Mouse (Mus musculus): ENCODE data around the gene 4930438A08Rik.
"Not testable (repeated sequence)": the region's sequence is repeated elsewhere in the genome, so short reads cannot be mapped to it uniquely, and the experiment has no call there.

DNA sequence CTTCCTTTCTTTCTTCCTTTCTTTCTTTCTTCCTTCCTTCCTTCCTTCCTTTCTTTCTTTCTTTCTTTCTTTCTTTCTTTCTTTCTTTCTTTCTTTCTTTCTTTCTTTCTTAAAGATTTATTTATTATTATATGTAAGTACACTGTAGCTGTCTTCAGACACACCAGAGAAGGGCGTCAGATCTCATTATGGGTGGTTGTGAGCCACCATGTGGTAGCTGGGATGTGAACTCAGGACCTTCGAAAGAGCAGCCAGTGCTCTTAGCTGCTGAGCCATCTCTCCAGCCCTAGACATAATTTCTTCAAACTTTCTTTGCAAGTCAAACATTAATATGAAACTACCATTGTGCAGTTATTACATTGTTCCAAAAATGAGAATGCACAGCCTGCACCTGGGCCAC, 49.7 kb upstream of the 4930438A08Rik start:
- TF ChIP-seq CTCF, EP300 (IDR thresholded peaks at IDR 0.05): not testable (repeated sequence)
